Mouse (Mus musculus) skeletal muscle tissue, postnatal 0 days (tissue): ENCODE measurements around the gene Kcna7. TPM values are rescaled to one million over a fixed set of nuclear protein-coding genes. Genes with fewer than 3 reads are reported as not detected.

Experiments used
- microRNA-seq, 2 experiments: library from miRNA; unstranded; fragments of <30 nt; microRNA quantifications; one replicate each; pipeline ENCODE4; 2016
- polyA plus RNA-seq: library from polyadenylated mRNA; unstranded; fragments of >200 nt; fragmentation: Nextera tagmentation; extraction: Ambion mirVana; gene quantifications from 2 replicates; pipeline ENCODE4 v1.2.1, GENCODE M21; 2015

The Kcna7 gene
- polyA plus RNA-seq, result 3.5 and 4.7 TPM in 2 replicates

GRCm38 (mm10) chr7:45405091-45406075, at the start of gene Kcna7:
Gene Kcna7, plus strand, starts transcription at chr7:45405653.

GRCm38 (mm10) chr7:45366652-45367019, 38.8 kb upstream of the Kcna7 start, which contains the start of gene Ppfia3:
Gene Ppfia3, minus strand, starts transcription at chr7:45367019.

GRCm38 (mm10) chr7:45370475-45371311, 34.8 kb upstream of the Kcna7 start, which contains the start of gene Lin7b:
Gene Lin7b, minus strand, starts transcription at chr7:45370583.

GRCm38 (mm10) chr7:45395578-45396336, 9.7 kb upstream of the Kcna7 start, which contains the start of gene Snrnp70:
Gene Snrnp70, minus strand, starts transcription at chr7:45395742.

GRCm38 (mm10) chr7:45413113-45413863, 7.8 kb downstream of the Kcna7 start, which contains the start of gene Ntf5:
Gene Ntf5, plus strand, starts transcription at chr7:45413695.

GRCm38 (mm10) chr7:45420615-45420919, 15.1 kb downstream of the Kcna7 start, which contains the start of gene Lhb:
Gene Lhb, plus strand, starts transcription at chr7:45420820.

GRCm38 (mm10) chr7:45434203-45435015, 29.0 kb downstream of the Kcna7 start, which contains the start of gene Gys1:
Gene Gys1, plus strand, starts transcription at chr7:45434844.

GRCm38 (mm10) chr7:45437521-45438276, 32.2 kb downstream of the Kcna7 start, which contains the start of gene Ruvbl2:
Gene Ruvbl2, minus strand, starts transcription at chr7:45438096.

Small RNAs within 50 kb of the gene (microRNA-seq; reads per million reads assigned to microRNA genes)
- gene Gm22133, result 0 to 0.10 reads per million in 2 experiments

Other genes starting within 250 kb of the Kcna7 start
- gene Slc17a7, start 241.7 kb upstream of the Kcna7 start, polyA plus RNA-seq, result 0.22 and 0.46 TPM in 2 replicates
- gene Gfy, start 226.1 kb upstream of the Kcna7 start, polyA plus RNA-seq, result 0.15 TPM in 1 of 2 replicates, not detected in the other
- gene Pth2, start 224.7 kb upstream of the Kcna7 start, polyA plus RNA-seq, result not detected in 2 replicates
- 1.0 and 2.0 TPM in 2 replicates for gene Ccdc155, start 200.8 kb upstream of the Kcna7 start, polyA plus RNA-seq
- gene Dkkl1, start 193.5 kb upstream of the Kcna7 start, polyA plus RNA-seq, result 0.23 and 6.5 TPM in 2 replicates
- gene Tead2, start 189.9 kb upstream of the Kcna7 start, polyA plus RNA-seq, result 28.9 and 29.6 TPM in 2 replicates
- 3.6 and 5.9 TPM in 2 replicates for gene Cd37, start 166.5 kb upstream of the Kcna7 start, polyA plus RNA-seq
- not detected in 2 replicates for gene Slc6a16, start 164.6 kb upstream of the Kcna7 start, polyA plus RNA-seq
- gene Slc6a21, start 128.1 kb upstream of the Kcna7 start, polyA plus RNA-seq, result not detected in 2 replicates
- gene Trpm4, start 71.9 kb upstream of the Kcna7 start, polyA plus RNA-seq, result 15.3 and 15.4 TPM in 2 replicates
- gene Hrc, start 70.4 kb upstream of the Kcna7 start, polyA plus RNA-seq, result 94.0 and 120 TPM in 2 replicates
- 3.2 and 4.0 TPM in 2 replicates for gene Ppfia3, start 38.6 kb upstream of the Kcna7 start, polyA plus RNA-seq
- gene Lin7b, start 35.1 kb upstream of the Kcna7 start, polyA plus RNA-seq, result 1.5 and 2.0 TPM in 2 replicates
- 64.7 and 74.9 TPM in 2 replicates for gene Snrnp70, start 9.9 kb upstream of the Kcna7 start, polyA plus RNA-seq
- 0.09 and 0.17 TPM in 2 replicates for gene Ntf5, start 8.0 kb downstream of the Kcna7 start, polyA plus RNA-seq
- not detected in 2 replicates for gene Lhb, start 15.2 kb downstream of the Kcna7 start, polyA plus RNA-seq
- gene Gys1, start 29.2 kb downstream of the Kcna7 start, polyA plus RNA-seq, result 90.8 and 92.1 TPM in 2 replicates
- 31.4 and 35.8 TPM in 2 replicates for gene Ruvbl2, start 32.4 kb downstream of the Kcna7 start, polyA plus RNA-seq
- gene Ftl1, start 54.2 kb downstream of the Kcna7 start, polyA plus RNA-seq, result 2,280 and 2,838 TPM in 2 replicates
- 74.5 and 83.5 TPM in 2 replicates for gene Bax, start 61.2 kb downstream of the Kcna7 start, polyA plus RNA-seq
- gene Tulp2, start 76.2 kb downstream of the Kcna7 start, polyA plus RNA-seq, result 0.06 and 0.12 TPM in 2 replicates
- gene Gm45808, start 81.2 kb downstream of the Kcna7 start, polyA plus RNA-seq, result not detected in 2 replicates
- 7.1 and 7.2 TPM in 2 replicates for gene Dhdh, start 83.2 kb downstream of the Kcna7 start, polyA plus RNA-seq
- 124 and 146 TPM in 2 replicates for gene Nucb1, start 104.8 kb downstream of the Kcna7 start, polyA plus RNA-seq
- 19.1 and 19.6 TPM in 2 replicates for gene Ppp1r15a, start 120.6 kb downstream of the Kcna7 start, polyA plus RNA-seq
- 5.6 and 8.0 TPM in 2 replicates for gene Plekha4, start 120.7 kb downstream of the Kcna7 start, polyA plus RNA-seq
- gene Hsd17b14, start 149.2 kb downstream of the Kcna7 start, polyA plus RNA-seq, result 6.1 and 7.2 TPM in 2 replicates
- gene Bcat2, start 164.5 kb downstream of the Kcna7 start, polyA plus RNA-seq, result 35.4 and 88.9 TPM in 2 replicates
- 0.18 TPM in 1 of 2 replicates, not detected in the other for gene Fgf21, start 209.8 kb downstream of the Kcna7 start, polyA plus RNA-seq
- gene Fut1, start 211.6 kb downstream of the Kcna7 start, polyA plus RNA-seq, result 0.05 TPM in 1 of 2 replicates, not detected in the other
- 0.06 TPM in 1 of 2 replicates, not detected in the other for gene Izumo1, start 216.2 kb downstream of the Kcna7 start, polyA plus RNA-seq
- 10.3 and 13.9 TPM in 2 replicates for gene Rasip1, start 221.8 kb downstream of the Kcna7 start, polyA plus RNA-seq
- 139 and 174 TPM in 2 replicates for gene Mamstr, start 234.3 kb downstream of the Kcna7 start, polyA plus RNA-seq